Mouse (Mus musculus) heart, postnatal 0 days (tissue): ENCODE data around the gene Zfp575. TPM values are rescaled to one million over a fixed set of nuclear protein-coding genes. Genes with fewer than 3 reads are reported as not detected.

Experiments used
- ATAC-seq: fragments of 200-750 bp; cut with Nextera tagmentation; 2 replicates; pipeline ENCODE4 v1.8.0; 2017; ENCODE audit warnings: low read depth, moderate number of reproducible peaks, moderate library complexity; ENCODE audit not compliant: insufficient read depth
- DNase-seq: peaks from one replicate; pipeline ENCODE4 v3.0.0-alpha.2; 2016; ENCODE audit warnings: low spot score
- H3K27ac ChIP-seq: fragments of 300-500 bp; sonication (generic); 2 replicates; pipeline ENCODE4 v1.5.1; 2014; ENCODE audit warnings: low read depth, mild to moderate bottlenecking
- H3K27me3 ChIP-seq: fragments of 300-500 bp; sonication (generic); 2 replicates; pipeline ENCODE4 v1.6.1; 2014; ENCODE audit warnings: low read length, mixed read lengths; ENCODE audit not compliant: control insufficient read depth, insufficient read depth
- H3K36me3 ChIP-seq: fragments of 300-500 bp; sonication (generic); replicated peaks from 2 replicates; pipeline ENCODE4 v1.6.1; 2014; ENCODE audit warnings: low read length, mixed read lengths; ENCODE audit not compliant: control insufficient read depth, insufficient read depth
- H3K4me1 ChIP-seq: fragments of 300-500 bp; sonication (generic); 2 replicates; pipeline ENCODE4 v1.6.1; 2014; ENCODE audit warnings: antibody characterized with exemption; ENCODE audit not compliant: control insufficient read depth, insufficient read depth
- H3K4me2 ChIP-seq: fragments of 300-500 bp; sonication (generic); 2 replicates; pipeline ENCODE4 v1.6.1; 2014; ENCODE audit warnings: low read depth, mild to moderate bottlenecking, low read length, moderate library complexity
- H3K4me3 ChIP-seq: fragments of 300-500 bp; sonication (generic); 2 replicates; pipeline ENCODE4 v1.5.1; 2014; ENCODE audit warnings: low read depth, low read length
- H3K9ac ChIP-seq: fragments of 300-500 bp; sonication (generic); replicated peaks from 2 replicates; pipeline ENCODE4 v1.6.1; 2014; ENCODE audit warnings: low read depth, low read length, mixed read lengths
- H3K9me3 ChIP-seq: fragments of 300-500 bp; sonication (generic); replicated peaks from 2 replicates; pipeline ENCODE4 v1.6.1; 2016; ENCODE audit warnings: low read length; ENCODE audit not compliant: control insufficient read depth
- CTCF ChIP-seq: IDR thresholded peaks from 2 replicates; pipeline ENCODE4 v1.5.1; 2016; ENCODE audit warnings: antibody characterized with exemption, control low read depth, low read depth
- EP300 ChIP-seq: IDR thresholded peaks from 2 replicates; pipeline ENCODE4 v1.6.1; 2016; ENCODE audit warnings: antibody characterized with exemption, low read depth
- WGBS: fragments of 180-500 bp; shearing (Covaris S2); extraction: QIAGEN DNeasy Blood & Tissue Kit; methylation state at CpG from one replicate; pipeline ENCODE4 v1.1.7; 2014; 5-methylcytosine and 5-hydroxymethylcytosine counted together
- polyA plus RNA-seq: library from polyadenylated mRNA; unstranded; fragments of >200 nt; fragmentation: Nextera tagmentation; extraction: Ambion mirVana; gene quantifications from 2 replicates; pipeline ENCODE4 v1.2.1, GENCODE M21; 2015
- total RNA-seq: library from RNA; depleted of rRNA; stranded (reverse); fragments of >200 nt; gene quantifications from 2 replicates; pipeline ENCODE4 v1.2.3, GENCODE M21; 2014; ENCODE audit warnings: low replicate concordance; rRNA removed

Zfp575 gene
- total and polyA plus RNA-seq, 2 experiments from 2014 or later, result 0.04 to 0.67 TPM

GRCm38 (mm10) chr7:24538154-24538553 lies 49.3 kb downstream of the Zfp575 start:
- Histone ChIP-seq H3K27ac (no peak overlapping the region), H3K4me2 (no peak overlapping the region), H3K9me3 (no peaks in the 10 kb centered on the region), H3K9ac (no peak overlapping the region), H3K36me3 (peaks cover 35% of the 10 kb centered on the region), H3K27me3 (no peaks in the 10 kb centered on the region), H3K4me1 (no peaks in the 10 kb centered on the region), H3K4me3 (no peak overlapping the region)
- 26% methylated on average over 5 of the region's 5 CpGs for WGBS
- TF ChIP-seq CTCF, result no peak
- TF ChIP-seq EP300, result no peak
- DNase-seq (no peak), ATAC-seq (no peak)

- H3K27ac ChIP-seq, result no peak overlapping the region
- DNase-seq, result no peak
- no peak overlapping the region for H3K4me3 ChIP-seq
- H3K36me3 ChIP-seq, result peaks cover 37% of the 10 kb centered on the region
- no peak for ATAC-seq
- no peak overlapping the region for H3K9ac ChIP-seq
- H3K4me1 ChIP-seq, result no peaks in the 10 kb centered on the region
- TF ChIP-seq CTCF (no peak), EP300 (no peak)
- 77% methylated on average over 5 of the region's 5 CpGs for WGBS
- no peaks in the 10 kb centered on the region for H3K27me3 ChIP-seq
- no peak overlapping the region for H3K4me2 ChIP-seq
- no peaks in the 10 kb centered on the region for H3K9me3 ChIP-seq
Measured at GRCm38 (mm10) chr7:24537591-24537990, 49.9 kb downstream of the Zfp575 start.

GRCm38 (mm10) chr7:24537081-24537480 lies 50.4 kb downstream of the Zfp575 start:
- peaks cover 37% of the 10 kb centered on the region for H3K36me3 ChIP-seq
- no peak for ATAC-seq
- no peak overlapping the region for H3K4me3 ChIP-seq
- DNase-seq, result no peak
- no peaks in the 10 kb centered on the region for H3K9me3 ChIP-seq
- no peak overlapping the region for H3K9ac ChIP-seq
- H3K4me1 ChIP-seq, result peaks cover under 1% of the 10 kb centered on the region; the same call in 1 of the 2 replicates
- H3K27ac ChIP-seq, result no peak overlapping the region
- no peaks in the 10 kb centered on the region for H3K27me3 ChIP-seq
- no peak for TF ChIP-seq CTCF
- no peak for TF ChIP-seq EP300
- H3K4me2 ChIP-seq, result no peak overlapping the region
- 89% methylated on average over 4 of the region's 4 CpGs for WGBS

- Histone ChIP-seq H3K27ac (no peak overlapping the region), H3K36me3 (peaks cover 37% of the 10 kb centered on the region), H3K4me1 (peaks cover 9% of the 10 kb centered on the region), H3K9me3 (no peaks in the 10 kb centered on the region), H3K9ac (no peak overlapping the region), H3K27me3 (no peaks in the 10 kb centered on the region), H3K4me3 (no peak overlapping the region), H3K4me2 (no peak overlapping the region)
- no peak for ATAC-seq
- WGBS, result 52% methylated on average over 19 of the region's 19 CpGs
- no peak for DNase-seq
- no peak for TF ChIP-seq CTCF
- TF ChIP-seq EP300, result no peak
Measured at GRCm38 (mm10) chr7:24534301-24534700, 53.1 kb downstream of the Zfp575 start.

Other genes starting within 250 kb of the Zfp575 start
- not detected in 2 replicates for gene Lypd5, start 238.4 kb downstream of the Zfp575 start, total RNA-seq
- gene Lypd5, start 238.4 kb downstream of the Zfp575 start, polyA plus RNA-seq, result not detected in 2 replicates
- 0.69 and 2.0 TPM in 2 replicates for gene Kcnn4, start 217.4 kb downstream of the Zfp575 start, total RNA-seq
- gene Kcnn4, start 217.4 kb downstream of the Zfp575 start, polyA plus RNA-seq, result 0.85 and 0.98 TPM in 2 replicates
- gene Smg9, start 188.0 kb downstream of the Zfp575 start, total RNA-seq, result 15.5 and 30.2 TPM in 2 replicates
- 13.1 and 13.5 TPM in 2 replicates for gene Smg9, start 188.0 kb downstream of the Zfp575 start, polyA plus RNA-seq
- gene Irgc1, start 135.3 kb downstream of the Zfp575 start, total RNA-seq, result not detected in 2 replicates
- gene Irgc1, start 135.3 kb downstream of the Zfp575 start, polyA plus RNA-seq, result not detected in 2 replicates
- 13.1 and 16.0 TPM in 2 replicates for gene Plaur, start 125.2 kb downstream of the Zfp575 start, total RNA-seq
- 6.1 and 6.5 TPM in 2 replicates for gene Plaur, start 125.2 kb downstream of the Zfp575 start, polyA plus RNA-seq
- 14.3 and 30.5 TPM in 2 replicates for gene Cadm4, start 105.6 kb downstream of the Zfp575 start, total RNA-seq
- 4.1 and 4.2 TPM in 2 replicates for gene Cadm4, start 105.6 kb downstream of the Zfp575 start, polyA plus RNA-seq
- 24.8 and 36.3 TPM in 2 replicates for gene Zfp428, start 80.6 kb downstream of the Zfp575 start, total RNA-seq
- 39.1 and 39.3 TPM in 2 replicates for gene Zfp428, start 80.6 kb downstream of the Zfp575 start, polyA plus RNA-seq
- not detected in 2 replicates for gene AC161166.1, start 75.2 kb downstream of the Zfp575 start, total RNA-seq
- 0.10 and 0.19 TPM in 2 replicates for gene AC161166.1, start 75.2 kb downstream of the Zfp575 start, polyA plus RNA-seq
- 22.1 and 24.5 TPM in 2 replicates for gene Irgq, start 57.0 kb downstream of the Zfp575 start, total RNA-seq
- gene Irgq, start 57.0 kb downstream of the Zfp575 start, polyA plus RNA-seq, result 4.5 and 4.8 TPM in 2 replicates
- not detected in 2 replicates for gene Pinlyp, start 41.5 kb downstream of the Zfp575 start, total RNA-seq
- not detected in 2 replicates for gene Pinlyp, start 41.5 kb downstream of the Zfp575 start, polyA plus RNA-seq
- 30.3 and 46.1 TPM in 2 replicates for gene Xrcc1, start 41.4 kb downstream of the Zfp575 start, total RNA-seq
- gene Xrcc1, start 41.4 kb downstream of the Zfp575 start, polyA plus RNA-seq, result 30.7 and 31.1 TPM in 2 replicates
- gene Ethe1, start 98 bp downstream of the Zfp575 start, total RNA-seq, result 21.2 and 42.2 TPM in 2 replicates
- 21.5 and 23.1 TPM in 2 replicates for gene Ethe1, start 98 bp downstream of the Zfp575 start, polyA plus RNA-seq
- gene Phldb3, start 23.1 kb upstream of the Zfp575 start, total RNA-seq, result not detected in 2 replicates
- gene Phldb3, start 23.1 kb upstream of the Zfp575 start, polyA plus RNA-seq, result not detected in 2 replicates
- not detected in 2 replicates for gene Lypd3, start 48.9 kb upstream of the Zfp575 start, total RNA-seq
- gene Lypd3, start 48.9 kb upstream of the Zfp575 start, polyA plus RNA-seq, result not detected in 2 replicates
- gene Tex101, start 89.0 kb upstream of the Zfp575 start, total RNA-seq, result not detected in 2 replicates
- not detected in 2 replicates for gene Tex101, start 89.0 kb upstream of the Zfp575 start, polyA plus RNA-seq
- gene BC049730, start 121.6 kb upstream of the Zfp575 start, total RNA-seq, result not detected in 2 replicates
- gene BC049730, start 121.6 kb upstream of the Zfp575 start, polyA plus RNA-seq, result not detected in 2 replicates
- gene Gm4763, start 139.3 kb upstream of the Zfp575 start, total RNA-seq, result not detected in 2 replicates
- gene Gm4763, start 139.3 kb upstream of the Zfp575 start, polyA plus RNA-seq, result not detected in 2 replicates
- 0.12 TPM in 1 of 2 replicates, not detected in the other for gene Cd177, start 172.7 kb upstream of the Zfp575 start, total RNA-seq
- gene Cd177, start 172.7 kb upstream of the Zfp575 start, polyA plus RNA-seq, result 0.18 and 0.23 TPM in 2 replicates
- not detected in 2 replicates for gene Ceacam10, start 189.6 kb upstream of the Zfp575 start, total RNA-seq
- not detected in 2 replicates for gene Ceacam10, start 189.6 kb upstream of the Zfp575 start, polyA plus RNA-seq